Mouse (Mus musculus) heart, embryonic 14.5 days (tissue): ENCODE results near the gene Glod4. TPM values are rescaled to one million over a fixed set of nuclear protein-coding genes. Genes with fewer than 3 reads are reported as not detected.

Source experiments
- ATAC-seq: fragments of 200-750 bp; cut with Nextera tagmentation; 2 replicates; pipeline ENCODE4 v1.8.0; 2017; ENCODE audit warnings: low read depth, moderate TSS enrichment; ENCODE audit not compliant: insufficient number of reproducible peaks, insufficient read depth, low FRiP score
- H3K27ac ChIP-seq, 2 experiments: fragments of 200-500 bp in 1 of 2; fragments of 300-500 bp in 1 of 2; sonication (generic) in 1 of 2; replicated peaks in 1 of 2; 2 replicates each; pipeline ENCODE4 v1.5.1; 2012 to 2014; ENCODE audit warnings: low read depth in 2 of 2, low read length in 2 of 2, control low read depth in 1 of 2, mild to moderate bottlenecking in 1 of 2, mixed read lengths in 1 of 2; ENCODE audit not compliant: control insufficient read depth in 1 of 2, insufficient read depth in 1 of 2
- H3K27me3 ChIP-seq: fragments of 300-500 bp; sonication (generic); 2 replicates; pipeline ENCODE4 v1.6.1; 2014; ENCODE audit warnings: mild to moderate bottlenecking, low read length, control low read depth; ENCODE audit not compliant: control insufficient read depth, insufficient read depth
- H3K36me3 ChIP-seq: fragments of 300-500 bp; sonication (generic); 2 replicates; pipeline ENCODE4 v1.6.1; 2014; ENCODE audit warnings: mild to moderate bottlenecking, control low read depth, low read length, mixed read lengths; ENCODE audit not compliant: control insufficient read depth, insufficient read depth
- H3K4me1 ChIP-seq, 2 experiments: fragments of 200-500 bp in 1 of 2; fragments of 300-500 bp in 1 of 2; sonication (generic) in 1 of 2; 2 replicates each; pipeline ENCODE4 v1.6.1; 2012 to 2014; ENCODE audit warnings: low read length in 2 of 2, control low read depth in 1 of 2, mixed read lengths in 1 of 2; ENCODE audit not compliant: control insufficient read depth in 2 of 2, insufficient read depth in 2 of 2
- H3K4me2 ChIP-seq: fragments of 300-500 bp; sonication (generic); 2 replicates; pipeline ENCODE4 v1.6.1; 2014; ENCODE audit warnings: mild to moderate bottlenecking, low read length
- H3K4me3 ChIP-seq, 2 experiments: fragments of 200-500 bp in 1 of 2; fragments of 300-500 bp in 1 of 2; sonication (generic) in 1 of 2; 2 replicates each; pipeline ENCODE4 v1.5.1; 2012 to 2014; ENCODE audit warnings: low read length in 2 of 2, mild to moderate bottlenecking in 2 of 2, control low read depth in 1 of 2, low read depth in 1 of 2, moderate library complexity in 1 of 2; ENCODE audit not compliant: control insufficient read depth in 1 of 2, insufficient read depth in 1 of 2
- H3K9ac ChIP-seq: fragments of 300-500 bp; sonication (generic); 2 replicates; pipeline ENCODE4 v1.6.1; 2014; ENCODE audit warnings: mild to moderate bottlenecking, low read length
- H3K9me3 ChIP-seq: fragments of 300-500 bp; sonication (generic); 2 replicates; pipeline ENCODE4 v1.6.1; 2016; ENCODE audit warnings: low read length, control low read depth; ENCODE audit not compliant: control insufficient read depth
- WGBS: fragments of 180-500 bp; shearing (Covaris S2); extraction: QIAGEN DNeasy Blood & Tissue Kit; methylation state at CpG from one replicate; pipeline ENCODE4 v1.1.7; 2014; 5-methylcytosine and 5-hydroxymethylcytosine counted together
- polyA plus RNA-seq: library from polyadenylated mRNA; unstranded; fragments of >200 nt; fragmentation: Nextera tagmentation; extraction: Ambion mirVana; gene quantifications from 2 replicates; pipeline ENCODE4 v1.2.1, GENCODE M21; 2014

Gene Glod4
- polyA plus RNA-seq, 1 experiment from 2014 or later = 138 TPM

GRCm38 (mm10) chr11:76286534-76287126 is 43.1 kb upstream of the Glod4 start:
- Histone ChIP-seq H3K9ac (peak overlapping the region; percentile 25; the same call in 1 of the 2 replicates), H3K27ac (peak overlapping the region in 1 of 2 experiments; percentile 9; a peak in 1 of 4 replicates), H3K4me2 (no peak overlapping the region), H3K27me3 (no peaks in the 10 kb centered on the region), H3K36me3 (no peaks in the 10 kb centered on the region), H3K4me3 (no peak overlapping the region), H3K4me1 (peaks cover 19 to 21% of the 10 kb centered on the region in 2 experiments), H3K9me3 (no peaks in the 10 kb centered on the region)
- peak; percentile 47; the same call in 1 of the 2 replicates for ATAC-seq
- 39% methylated on average over 10 of the region's 10 CpGs for WGBS

- Histone ChIP-seq H3K4me2 (no peak overlapping the region), H3K4me3 (no peak overlapping the region), H3K27ac (no peak overlapping the region; a peak in 1 of 4 replicates), H3K27me3 (no peaks in the 10 kb centered on the region), H3K9me3 (no peaks in the 10 kb centered on the region), H3K36me3 (no peaks in the 10 kb centered on the region), H3K4me1 (peaks cover 18 to 21% of the 10 kb centered on the region in 2 experiments), H3K9ac (no peak overlapping the region)
- 51% methylated on average over 7 of the region's 7 CpGs for WGBS
- no peak for ATAC-seq
Observed at GRCm38 (mm10) chr11:76285431-76286075, 42.0 kb upstream of the Glod4 start.

GRCm38 (mm10) chr11:76283841-76284240 is 40.3 kb upstream of the Glod4 start:
- Histone ChIP-seq H3K36me3 (no peaks in the 10 kb centered on the region), H3K4me2 (no peak overlapping the region), H3K27ac (no peak overlapping the region), H3K27me3 (no peaks in the 10 kb centered on the region), H3K9me3 (no peaks in the 10 kb centered on the region), H3K4me3 (no peak overlapping the region), H3K9ac (no peak overlapping the region), H3K4me1 (peaks cover 15 to 21% of the 10 kb centered on the region in 2 experiments)
- no peak for ATAC-seq
- WGBS = 68% methylated on average over 6 of the region's 6 CpGs

GRCm38 (mm10) chr11:76279971-76280370 is 36.4 kb upstream of the Glod4 start:
- Histone ChIP-seq H3K4me2 (no peak overlapping the region), H3K36me3 (0 out of 2 replicates have a peak, but pooled peaks cover 3% of the 10 kb centered on the region), H3K9me3 (no peaks in the 10 kb centered on the region), H3K4me3 (no peak overlapping the region), H3K9ac (no peak overlapping the region), H3K27ac (no peak overlapping the region), H3K4me1 (no peaks in the 10 kb centered on the region), H3K27me3 (no peaks in the 10 kb centered on the region)
- 52% methylated on average over 2 of the region's 2 CpGs for WGBS
- no peak for ATAC-seq

GRCm38 (mm10) chr11:76278960-76279852 is 35.7 kb upstream of the Glod4 start:
- 67% methylated on average over 14 of the region's 14 CpGs for WGBS
- Histone ChIP-seq H3K4me1 (no peaks in the 10 kb centered on the region), H3K36me3 (0 out of 2 replicates have a peak, but pooled peaks cover 3% of the 10 kb centered on the region), H3K27me3 (no peaks in the 10 kb centered on the region), H3K27ac (no peak overlapping the region), H3K4me2 (no peak overlapping the region), H3K9ac (no peak overlapping the region), H3K9me3 (no peaks in the 10 kb centered on the region), H3K4me3 (no peak overlapping the region)
- no peak for ATAC-seq

- Histone ChIP-seq H3K4me1 (no peaks in the 10 kb centered on the region; a peak in 1 of 4 replicates), H3K9me3 (no peaks in the 10 kb centered on the region), H3K27ac (no peak overlapping the region), H3K36me3 (peaks cover 33% of the 10 kb centered on the region), H3K27me3 (no peaks in the 10 kb centered on the region), H3K4me3 (no peak overlapping the region), H3K4me2 (no peak overlapping the region), H3K9ac (no peak overlapping the region)
- 78% methylated on average over 4 of the region's 4 CpGs for WGBS
- no peak for ATAC-seq
Observed at GRCm38 (mm10) chr11:76272440-76272839, 28.9 kb upstream of the Glod4 start.

GRCm38 (mm10) chr11:76268521-76269065 is 25.1 kb upstream of the Glod4 start:
- Histone ChIP-seq H3K4me3 (no peak overlapping the region), H3K27me3 (no peaks in the 10 kb centered on the region), H3K9ac (no peak overlapping the region), H3K36me3 (peaks cover 24% of the 10 kb centered on the region), H3K4me1 (peaks cover 0 to 2% of the 10 kb centered on the region in 2 experiments; a peak in 1 of 4 replicates), H3K9me3 (no peaks in the 10 kb centered on the region), H3K27ac (no peak overlapping the region), H3K4me2 (no peak overlapping the region)
- 78% methylated on average over 6 of the region's 6 CpGs for WGBS
- no peak for ATAC-seq
